Mouse (Mus musculus) heart, embryonic 14.5 days (tissue): Measurements from ENCODE around the gene N4bp3. TPM values are rescaled to one million over a fixed set of nuclear protein-coding genes. Genes with fewer than 3 reads are reported as not detected.
"Not testable (repeated sequence)": the region's sequence is repeated elsewhere in the genome, so short reads cannot be mapped to it uniquely, and the experiment has no call there.

ENCODE experiments used
- ATAC-seq: fragments of 200-750 bp; cut with Nextera tagmentation; 2 replicates; pipeline ENCODE4 v1.8.0; 2017; ENCODE audit warnings: low read depth, moderate TSS enrichment; ENCODE audit not compliant: insufficient number of reproducible peaks, insufficient read depth, low FRiP score
- H3K27ac ChIP-seq, 2 experiments: fragments of 200-500 bp in 1 of 2; fragments of 300-500 bp in 1 of 2; sonication (generic) in 1 of 2; replicated peaks in 1 of 2; 2 replicates each; pipeline ENCODE4 v1.5.1; 2012 to 2014; ENCODE audit warnings: low read depth in 2 of 2, low read length in 2 of 2, control low read depth in 1 of 2, mild to moderate bottlenecking in 1 of 2, mixed read lengths in 1 of 2; ENCODE audit not compliant: control insufficient read depth in 1 of 2, insufficient read depth in 1 of 2
- H3K27me3 ChIP-seq: fragments of 300-500 bp; sonication (generic); 2 replicates; pipeline ENCODE4 v1.6.1; 2014; ENCODE audit warnings: mild to moderate bottlenecking, low read length, control low read depth; ENCODE audit not compliant: control insufficient read depth, insufficient read depth
- H3K36me3 ChIP-seq: fragments of 300-500 bp; sonication (generic); 2 replicates; pipeline ENCODE4 v1.6.1; 2014; ENCODE audit warnings: mild to moderate bottlenecking, control low read depth, low read length, mixed read lengths; ENCODE audit not compliant: control insufficient read depth, insufficient read depth
- H3K4me1 ChIP-seq, 2 experiments: fragments of 200-500 bp in 1 of 2; fragments of 300-500 bp in 1 of 2; sonication (generic) in 1 of 2; 2 replicates each; pipeline ENCODE4 v1.6.1; 2012 to 2014; ENCODE audit warnings: low read length in 2 of 2, control low read depth in 1 of 2, mixed read lengths in 1 of 2; ENCODE audit not compliant: control insufficient read depth in 2 of 2, insufficient read depth in 2 of 2
- H3K4me2 ChIP-seq: fragments of 300-500 bp; sonication (generic); 2 replicates; pipeline ENCODE4 v1.6.1; 2014; ENCODE audit warnings: mild to moderate bottlenecking, low read length
- H3K4me3 ChIP-seq, 2 experiments: fragments of 200-500 bp in 1 of 2; fragments of 300-500 bp in 1 of 2; sonication (generic) in 1 of 2; 2 replicates each; pipeline ENCODE4 v1.5.1; 2012 to 2014; ENCODE audit warnings: low read length in 2 of 2, mild to moderate bottlenecking in 2 of 2, control low read depth in 1 of 2, low read depth in 1 of 2, moderate library complexity in 1 of 2; ENCODE audit not compliant: control insufficient read depth in 1 of 2, insufficient read depth in 1 of 2
- H3K9ac ChIP-seq: fragments of 300-500 bp; sonication (generic); 2 replicates; pipeline ENCODE4 v1.6.1; 2014; ENCODE audit warnings: mild to moderate bottlenecking, low read length
- H3K9me3 ChIP-seq: fragments of 300-500 bp; sonication (generic); 2 replicates; pipeline ENCODE4 v1.6.1; 2016; ENCODE audit warnings: low read length, control low read depth; ENCODE audit not compliant: control insufficient read depth
- WGBS: fragments of 180-500 bp; shearing (Covaris S2); extraction: QIAGEN DNeasy Blood & Tissue Kit; methylation state at CpG from one replicate; pipeline ENCODE4 v1.1.7; 2014; 5-methylcytosine and 5-hydroxymethylcytosine counted together
- polyA plus RNA-seq: library from polyadenylated mRNA; unstranded; fragments of >200 nt; fragmentation: Nextera tagmentation; extraction: Ambion mirVana; gene quantifications from 2 replicates; pipeline ENCODE4 v1.2.1, GENCODE M21; 2014

N4bp3 gene
- 10.7 and 12.9 TPM in 2 replicates for polyA plus RNA-seq

DNA sequence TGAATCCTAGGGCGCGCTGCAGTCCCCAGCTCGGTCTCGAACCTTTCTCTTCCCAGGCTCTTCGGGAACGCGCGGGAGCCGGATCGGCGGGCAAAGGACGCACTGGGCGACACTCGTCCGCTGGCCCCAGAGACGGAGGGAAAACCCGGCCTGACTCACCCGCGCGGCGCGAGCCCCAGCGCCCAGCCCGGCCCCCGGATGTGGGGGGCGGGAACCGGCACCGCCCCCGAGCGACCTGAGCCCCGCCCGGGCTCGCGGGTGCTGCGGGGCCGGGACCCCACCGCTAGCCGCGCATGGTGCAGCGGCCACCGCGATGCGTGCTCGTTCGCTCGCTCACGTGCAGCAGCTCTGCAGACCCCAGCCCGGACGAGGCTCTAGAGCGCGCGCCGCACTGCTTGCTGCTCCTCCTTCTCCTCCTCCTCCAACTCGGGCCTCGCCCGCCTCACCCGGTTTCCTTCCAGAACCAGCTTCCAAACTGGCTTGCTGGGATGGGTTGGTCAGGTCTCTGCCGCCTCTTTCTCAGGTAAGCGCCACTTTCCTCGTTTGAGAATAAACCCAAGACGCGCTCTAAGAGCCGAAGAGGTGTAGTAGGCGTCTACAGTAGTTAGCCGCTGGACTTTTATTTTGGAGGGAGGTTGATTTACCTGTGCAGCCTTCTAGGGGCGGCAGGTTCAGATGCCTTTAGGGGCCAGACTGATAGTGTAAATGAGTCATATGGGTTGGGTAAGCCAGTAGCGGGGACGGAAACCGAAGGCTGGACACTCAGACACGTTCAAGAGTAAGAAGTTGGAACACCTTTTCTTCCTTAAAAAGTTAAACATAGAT, at the start of gene N4bp3, which contains the start of gene D930048N14Rik:
N4bp3 (minus strand) TSS at position 152 of the 825 bp plus-strand sequence.
D930048N14Rik (plus strand) TSS at position 264 of the 825 bp plus-strand sequence.
- peak; percentile 57 for ATAC-seq
- H3K4me3 ChIP-seq, result peak within 1 kb of the TSS; percentile 59 to 72
- H3K9me3 ChIP-seq, result no peaks in the 10 kb centered on the region
- H3K4me2 ChIP-seq, result peak within 1 kb of the TSS; percentile 98
- peak within 1 kb of the TSS; percentile 86 for H3K9ac ChIP-seq
- no peaks in the 10 kb centered on the region for H3K27me3 ChIP-seq
- no peaks in the 10 kb centered on the region; the same call in 1 of the 2 replicates for H3K36me3 ChIP-seq
- 2% methylated on average over 67 of the region's 70 CpGs for WGBS
- peak within 1 kb of the TSS in 1 of 2 experiments; percentile 59; a peak in 2 of 4 replicates for H3K27ac ChIP-seq
- peaks cover 21 to 25% of the 10 kb centered on the region in 2 experiments for H3K4me1 ChIP-seq

DNA sequence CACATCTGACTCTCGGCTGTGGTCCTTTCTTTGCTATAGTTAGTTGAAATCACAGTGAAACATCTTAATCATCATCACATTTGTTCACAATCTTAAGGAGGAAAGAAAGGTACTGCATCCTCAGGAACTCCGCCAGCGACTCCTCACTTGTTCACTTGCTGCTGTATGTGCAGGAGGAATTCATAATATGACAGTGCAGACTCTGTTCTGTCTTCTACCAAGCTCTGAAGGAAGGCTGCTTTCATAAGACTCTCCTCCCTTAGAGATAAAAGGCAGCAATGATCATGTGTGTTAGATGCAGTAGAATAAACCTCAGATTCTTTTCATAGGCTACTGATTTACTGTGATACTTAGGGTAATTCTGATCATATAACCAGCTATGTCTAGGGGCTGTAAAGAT, 44.3 kb upstream of the N4bp3 start:
- 91% methylated on average over 3 of the region's 3 CpGs for WGBS
- no peak for ATAC-seq
- H3K9ac ChIP-seq, result no peak overlapping the region
- H3K36me3 ChIP-seq, result peaks cover 66% of the 10 kb centered on the region
- no peaks in the 10 kb centered on the region for H3K4me1 ChIP-seq
- no peak overlapping the region for H3K4me3 ChIP-seq
- H3K4me2 ChIP-seq, result no peak overlapping the region
- no peaks in the 10 kb centered on the region for H3K9me3 ChIP-seq
- no peaks in the 10 kb centered on the region for H3K27me3 ChIP-seq
- H3K27ac ChIP-seq, result no peak overlapping the region

DNA sequence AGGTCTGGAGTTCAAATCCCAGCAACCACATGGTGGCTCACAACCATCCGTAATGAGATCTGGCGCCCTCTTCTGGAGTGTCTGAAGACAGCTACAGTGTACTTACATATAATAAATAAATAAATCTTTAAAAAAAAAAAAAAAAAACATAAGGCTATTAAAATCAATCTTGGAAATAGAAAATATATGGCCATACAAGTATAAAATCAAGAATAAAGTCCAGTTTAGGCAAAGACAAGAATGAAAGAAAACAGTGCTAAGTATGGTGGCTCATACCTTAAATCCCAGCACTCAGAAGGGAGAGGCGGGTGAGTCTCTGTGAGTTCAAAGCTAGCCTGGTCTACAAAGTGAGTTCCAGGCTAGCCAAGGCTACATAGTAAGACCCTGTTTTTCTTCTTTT, 40.0 kb upstream of the N4bp3 start:
- H3K4me1 ChIP-seq, ATAC-seq: not testable (repeated sequence)

DNA sequence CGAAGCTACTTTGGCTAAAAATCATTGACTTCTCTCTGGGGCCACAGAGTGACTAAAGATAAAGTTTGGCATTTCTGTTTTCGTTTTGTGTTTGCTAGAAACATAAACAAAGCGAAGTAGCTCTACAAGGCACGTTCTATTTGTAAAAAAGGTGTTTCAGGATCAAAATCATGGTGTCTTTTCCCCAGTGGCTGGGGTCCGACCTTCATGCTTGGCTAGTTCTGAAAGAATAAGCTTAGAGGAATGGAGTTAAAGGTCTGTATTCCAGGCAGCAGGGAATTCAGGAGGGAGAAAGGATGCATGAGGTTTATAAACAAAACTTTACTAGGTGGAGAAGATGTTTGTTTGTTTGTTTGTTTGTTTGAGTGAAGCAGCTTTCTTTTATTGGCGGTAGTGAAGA, 38.7 kb upstream of the N4bp3 start:
- WGBS, result 22% methylated on average over 6 of the region's 6 CpGs

More for the DNA sequence above, 40.0 kb upstream of the N4bp3 start:
- not testable (repeated sequence) for H3K9me3 ChIP-seq, H3K4me2 ChIP-seq, H3K9ac ChIP-seq, H3K4me3 ChIP-seq, H3K27ac ChIP-seq, H3K27me3 ChIP-seq
- 96% methylated on average over 1 of the region's 3 CpGs for WGBS
- peaks cover 29% of the 10 kb centered on the region for H3K36me3 ChIP-seq

DNA sequence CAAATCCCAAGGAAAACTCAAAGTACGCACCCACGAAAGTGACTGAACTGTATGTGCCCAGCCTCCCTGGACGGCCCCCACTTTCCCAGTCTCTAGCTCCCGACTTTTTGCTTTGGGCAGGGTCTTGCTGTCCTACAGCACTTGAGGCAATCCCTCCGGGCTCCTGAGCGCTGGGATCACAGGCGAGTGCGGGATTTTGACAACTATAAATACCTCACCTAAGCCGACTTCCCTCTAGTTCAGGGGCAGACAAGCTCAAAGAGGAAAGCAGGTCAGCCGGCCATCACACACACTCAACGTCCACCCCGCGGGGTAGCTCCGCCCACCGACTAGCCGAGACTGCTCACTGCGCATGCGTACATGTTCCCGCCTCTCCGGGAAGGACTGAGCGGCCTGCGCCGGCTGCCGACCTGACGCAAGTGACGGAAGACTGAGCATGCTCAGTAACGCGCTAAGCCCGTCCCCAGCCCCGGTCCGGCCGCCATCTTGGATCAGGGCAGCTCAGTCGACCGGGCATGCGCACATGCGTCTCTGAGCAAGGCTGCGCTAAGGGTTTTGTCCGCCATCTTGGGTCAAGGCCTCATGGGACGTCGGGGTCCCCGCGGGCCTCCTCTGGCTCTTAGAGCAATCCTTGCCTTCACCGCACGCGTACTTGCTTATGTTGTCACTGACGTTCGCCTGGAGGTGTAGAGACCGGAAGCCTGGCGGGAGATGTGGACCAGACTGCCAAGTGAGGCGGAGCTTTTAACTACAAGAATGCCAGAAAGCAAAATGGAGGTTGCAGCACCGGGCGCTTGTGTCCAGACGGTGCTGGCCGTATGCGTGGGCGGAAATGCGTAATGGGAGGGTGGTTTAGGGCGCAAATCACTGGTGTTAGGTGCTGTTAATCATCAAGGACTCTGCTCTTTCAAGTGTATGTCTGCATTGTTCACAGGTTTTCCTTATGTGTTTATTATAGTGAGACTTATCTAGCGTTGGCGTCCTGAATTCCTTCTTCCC, 38.0 kb upstream of the N4bp3 start, which contains the start of gene 0610009B22Rik:
0610009B22Rik (minus strand) TSS at position 545 of the 999 bp plus-strand sequence.
- H3K4me3 ChIP-seq, result peak within 1 kb of the TSS; percentile 66 to 88
- H3K27me3 ChIP-seq, result no peaks in the 10 kb centered on the region
- WGBS, result under 1% methylated on average over 60 of the region's 60 CpGs
- peak; percentile 99 for ATAC-seq
- peak within 1 kb of the TSS; percentile 88 for H3K9ac ChIP-seq
- peaks cover 23% of the 10 kb centered on the region for H3K36me3 ChIP-seq
- H3K27ac ChIP-seq, result peak within 1 kb of the TSS; percentile 96 to 100
- H3K4me1 ChIP-seq, result peaks cover 0 to 6% of the 10 kb centered on the region in 2 experiments; a peak in 2 of 4 replicates
- H3K9me3 ChIP-seq, result no peaks in the 10 kb centered on the region
- peak within 1 kb of the TSS; percentile 73 for H3K4me2 ChIP-seq

More for the DNA sequence above, 38.7 kb upstream of the N4bp3 start:
- ATAC-seq, result no peak
- Histone ChIP-seq H3K27me3 (no peaks in the 10 kb centered on the region), H3K9ac (peak overlapping the region; percentile 70), H3K36me3 (peaks cover 26% of the 10 kb centered on the region), H3K4me1 (peaks cover 0 to 6% of the 10 kb centered on the region in 2 experiments; a peak in 2 of 4 replicates), H3K9me3 (no peaks in the 10 kb centered on the region), H3K4me2 (peak overlapping the region; percentile 68), H3K27ac (peak overlapping the region; percentile 96 to 100), H3K4me3 (peak overlapping the region; percentile 66 to 74; a peak in 3 of 4 replicates)

DNA sequence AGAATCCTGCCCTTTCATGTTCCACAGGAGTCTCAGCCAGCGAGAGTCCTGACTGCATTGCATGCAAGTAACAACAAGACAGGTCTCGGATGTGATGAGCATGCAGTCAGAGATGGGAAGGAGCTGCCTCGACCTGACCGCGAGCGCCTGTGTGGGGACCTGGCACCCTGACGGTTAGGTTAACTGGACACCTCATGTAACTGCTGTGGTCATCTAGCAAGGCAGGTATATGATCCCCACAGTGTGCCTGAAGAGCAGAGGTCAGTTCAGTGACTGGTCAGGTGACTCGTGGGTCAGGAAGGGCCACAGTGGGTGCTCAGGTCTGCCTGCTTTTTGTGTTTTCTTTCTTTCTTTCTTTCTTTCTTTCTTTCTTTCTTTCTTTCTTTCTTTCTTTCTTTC, 31.3 kb upstream of the N4bp3 start:
- no peaks in the 10 kb centered on the region for H3K9me3 ChIP-seq
- H3K27me3 ChIP-seq, result no peaks in the 10 kb centered on the region
- 29% methylated on average over 8 of the region's 8 CpGs for WGBS
- H3K4me1 ChIP-seq, result 0 out of 4 replicates have a peak, but pooled peaks cover 0 to 3% of the 10 kb centered on the region in 2 experiments
- H3K4me3 ChIP-seq, result no peak overlapping the region
- H3K36me3 ChIP-seq, result peaks cover 10% of the 10 kb centered on the region
- no peak overlapping the region for H3K9ac ChIP-seq
- no peak overlapping the region for H3K27ac ChIP-seq
- ATAC-seq, result no peak
- H3K4me2 ChIP-seq, result no peak overlapping the region
